Mouse (Mus musculus) adrenal gland, postnatal 4 days (tissue): Measurements from ENCODE around the gene Ms4a4d. TPM values are rescaled to one million over a fixed set of nuclear protein-coding genes. Genes with fewer than 3 reads are reported as not detected.
"Not testable (repeated sequence)": the region's sequence is repeated elsewhere in the genome, so short reads cannot be mapped to it uniquely, and the experiment has no call there.

Experiments used
- DNase-seq, 2 experiments: peaks; one replicate each; pipeline ENCODE4 v3.0.0; 2021 to 2022; ENCODE audit warnings: low spot score in 2 of 2, mixed read lengths in 2 of 2
- long read RNA-seq, 2 experiments: library from polyadenylated mRNA; stranded (forward); transcript quantifications; one replicate each; pipeline ENCODE4 v2.0.0; 2021
- total RNA-seq, 2 experiments: library from RNA; stranded (reverse); gene quantifications; 2 replicates each; pipeline ENCODE4 v1.2.3; 2021

Gene Ms4a4d
- under 1 TPM; 0.39 to 0.68 TPM for total RNA-seq
- long read RNA-seq, experiment 1 = 0 reads
- long read RNA-seq, experiment 2, partial matches to known transcripts = 0 of 1 reads
- long read RNA-seq, experiment 2, other reads (novel, unspliced or antisense) = 1 of 1 reads

- DNase-seq = no peak
Observed at GRCm38 (mm10) chr19:11536593-11536992, at the start of gene Ms4a4d. TSS of gene Ms4a4d (plus strand) at chr19:11536801.

- DNase-seq = no peak
Observed at GRCm38 (mm10) chr19:11491406-11492189, 45.0 kb upstream of the Ms4a4d start.

GRCm38 (mm10) chr19:11492671-11493070, 43.9 kb upstream of the Ms4a4d start:
- DNase-seq = no peak

GRCm38 (mm10) chr19:11494519-11494918, 42.1 kb upstream of the Ms4a4d start:
- no peak for DNase-seq

- no peak for DNase-seq
Observed at GRCm38 (mm10) chr19:11496361-11496760, 40.2 kb upstream of the Ms4a4d start.

GRCm38 (mm10) chr19:11497300-11497699, 39.3 kb upstream of the Ms4a4d start:
- DNase-seq = not testable (repeated sequence)

- no peak for DNase-seq
Observed at GRCm38 (mm10) chr19:11500796-11501195, 35.8 kb upstream of the Ms4a4d start.

- DNase-seq = no peak
Observed at GRCm38 (mm10) chr19:11501326-11501725, 35.3 kb upstream of the Ms4a4d start.

- no peak for DNase-seq
Observed at GRCm38 (mm10) chr19:11504857-11505256, 31.7 kb upstream of the Ms4a4d start.

GRCm38 (mm10) chr19:11513458-11513857, 23.1 kb upstream of the Ms4a4d start:
- no peak for DNase-seq

- DNase-seq = no peak
Observed at GRCm38 (mm10) chr19:11516246-11516645, 20.4 kb upstream of the Ms4a4d start, which contains the start of gene Ms4a6b. TSS of gene Ms4a6b (plus strand) at chr19:11516512.

- DNase-seq = no peak
Observed at GRCm38 (mm10) chr19:11516845-11517244, 19.8 kb upstream of the Ms4a4d start.

- DNase-seq = not testable (repeated sequence)
Observed at GRCm38 (mm10) chr19:11517373-11517772, 19.2 kb upstream of the Ms4a4d start.

GRCm38 (mm10) chr19:11518356-11518755, 18.2 kb upstream of the Ms4a4d start:
- not testable (repeated sequence) for DNase-seq

GRCm38 (mm10) chr19:11520146-11520545, 16.5 kb upstream of the Ms4a4d start:
- no peak for DNase-seq

- DNase-seq = no peak
Observed at GRCm38 (mm10) chr19:11533421-11533820, 3.2 kb upstream of the Ms4a4d start.

- DNase-seq = no peak
Observed at GRCm38 (mm10) chr19:11533888-11534445, 2.6 kb upstream of the Ms4a4d start.

- no peak for DNase-seq
Observed at GRCm38 (mm10) chr19:11537336-11537735, 735 bp downstream of the Ms4a4d start.

GRCm38 (mm10) chr19:11540166-11540821, 3.7 kb downstream of the Ms4a4d start:
- DNase-seq = not testable (repeated sequence)

- DNase-seq = not testable (repeated sequence)
Observed at GRCm38 (mm10) chr19:11544383-11544782, 7.8 kb downstream of the Ms4a4d start.

- DNase-seq = no peak
Observed at GRCm38 (mm10) chr19:11547911-11548310, 11.3 kb downstream of the Ms4a4d start.

- DNase-seq = no peak
Observed at GRCm38 (mm10) chr19:11554726-11555125, 18.1 kb downstream of the Ms4a4d start.
